Mouse (Mus musculus) midbrain, postnatal 0 days (tissue): ENCODE data around the gene Ccdc148. TPM values are rescaled to one million over a fixed set of nuclear protein-coding genes. Genes with fewer than 3 reads are reported as not detected.

Source experiments
- ATAC-seq: fragments of 200-750 bp; cut with Nextera tagmentation; 2 replicates; pipeline ENCODE4 v1.8.0; 2017; ENCODE audit warnings: moderate number of reproducible peaks, mild to moderate bottlenecking, moderate TSS enrichment, moderate library complexity; ENCODE audit not compliant: low FRiP score
- DNase-seq: peaks from one replicate; pipeline ENCODE4 v3.0.0-alpha.2; 2015; ENCODE audit warnings: low spot score
- H3K27ac ChIP-seq: fragments of 300-500 bp; sonication (generic); 2 replicates; pipeline ENCODE4 v1.5.1; 2014; ENCODE audit warnings: low read depth, mild to moderate bottlenecking, low read length, mixed read lengths
- H3K27me3 ChIP-seq: fragments of 300-500 bp; sonication (generic); 2 replicates; pipeline ENCODE4 v1.6.1; 2014; ENCODE audit warnings: low read length, control low read depth, mixed read lengths; ENCODE audit not compliant: insufficient read depth
- H3K36me3 ChIP-seq: fragments of 300-500 bp; sonication (generic); 2 replicates; pipeline ENCODE4 v1.6.1; 2014; ENCODE audit warnings: low read length, control low read depth, mixed read lengths; ENCODE audit not compliant: insufficient read depth
- H3K4me1 ChIP-seq: fragments of 300-500 bp; sonication (generic); 2 replicates; pipeline ENCODE4 v1.6.1; 2014; ENCODE audit warnings: mild to moderate bottlenecking, control low read depth, antibody characterized with exemption, low read length, mixed read lengths; ENCODE audit not compliant: insufficient read depth
- H3K4me2 ChIP-seq: fragments of 300-500 bp; sonication (generic); 2 replicates; pipeline ENCODE4 v1.6.1; 2014; ENCODE audit warnings: low read depth, mild to moderate bottlenecking, low read length, mixed read lengths; ENCODE audit not compliant: poor library complexity, severe bottlenecking
- H3K4me3 ChIP-seq: fragments of 300-500 bp; sonication (generic); 2 replicates; pipeline ENCODE4 v1.5.1; 2014; ENCODE audit warnings: low read depth, mild to moderate bottlenecking, low read length, moderate library complexity
- H3K9ac ChIP-seq: fragments of 300-500 bp; sonication (generic); replicated peaks from 2 replicates; pipeline ENCODE4 v1.6.1; 2014; ENCODE audit warnings: mild to moderate bottlenecking, low read length, moderate library complexity, mixed read lengths; ENCODE audit not compliant: poor library complexity, severe bottlenecking
- H3K9me3 ChIP-seq: fragments of 300-500 bp; sonication (generic); 2 replicates; pipeline ENCODE4 v1.6.1; 2016; ENCODE audit warnings: low read length, control low read depth
- CTCF ChIP-seq: IDR thresholded peaks from 2 replicates; pipeline ENCODE4 v1.5.1; 2016; ENCODE audit warnings: antibody characterized with exemption, mild to moderate bottlenecking
- WGBS: fragments of 180-500 bp; shearing (Covaris S2); extraction: QIAGEN DNeasy Blood & Tissue Kit; methylation state at CpG from one replicate; pipeline ENCODE4 v1.1.7; 2014; 5-methylcytosine and 5-hydroxymethylcytosine counted together
- polyA plus RNA-seq: library from polyadenylated mRNA; unstranded; fragments of >200 nt; fragmentation: Nextera tagmentation; extraction: Ambion mirVana; gene quantifications from 2 replicates; pipeline ENCODE4 v1.2.1, GENCODE M21; 2015
- total RNA-seq: library from RNA; depleted of rRNA; stranded (reverse); fragments of >200 nt; gene quantifications from 2 replicates; pipeline ENCODE4 v1.2.3, GENCODE M21; 2014

Gene Ccdc148
- total and polyA plus RNA-seq, 2 experiments from 2014 or later: 5.3 to 7.7 TPM

DNA sequence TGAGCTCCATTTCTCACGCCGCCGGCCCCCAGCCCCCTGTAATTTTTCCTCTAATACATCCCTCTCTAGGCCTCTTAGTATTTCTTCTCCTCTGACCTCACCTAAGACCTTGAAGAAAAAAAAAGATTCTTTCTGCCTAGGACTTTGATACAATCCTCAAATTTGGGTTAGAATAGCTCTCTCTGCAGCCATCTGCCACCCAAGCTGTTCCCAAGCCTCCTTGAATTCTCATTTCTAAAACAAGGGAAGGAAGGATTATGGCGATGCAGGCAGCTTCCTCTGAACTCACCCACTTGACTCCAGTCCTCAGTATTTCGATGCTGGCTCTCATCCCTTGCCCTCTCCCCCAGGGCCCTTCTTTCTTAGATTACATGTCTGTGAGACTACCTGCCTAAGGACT lies 106.1 kb downstream of the Ccdc148 start:
- Histone ChIP-seq H3K4me3 (no peak overlapping the region), H3K27me3 (no peaks in the 10 kb centered on the region), H3K9ac (no peak overlapping the region), H3K9me3 (no peaks in the 10 kb centered on the region), H3K27ac (no peak overlapping the region), H3K36me3 (no peaks in the 10 kb centered on the region), H3K4me2 (no peak overlapping the region), H3K4me1 (0 out of 2 replicates have a peak, but pooled peaks cover 3% of the 10 kb centered on the region)
- WGBS: 64% methylated on average over 5 of the region's 5 CpGs
- DNase-seq (no peak), ATAC-seq (no peak)
- no peak for TF ChIP-seq CTCF

DNA sequence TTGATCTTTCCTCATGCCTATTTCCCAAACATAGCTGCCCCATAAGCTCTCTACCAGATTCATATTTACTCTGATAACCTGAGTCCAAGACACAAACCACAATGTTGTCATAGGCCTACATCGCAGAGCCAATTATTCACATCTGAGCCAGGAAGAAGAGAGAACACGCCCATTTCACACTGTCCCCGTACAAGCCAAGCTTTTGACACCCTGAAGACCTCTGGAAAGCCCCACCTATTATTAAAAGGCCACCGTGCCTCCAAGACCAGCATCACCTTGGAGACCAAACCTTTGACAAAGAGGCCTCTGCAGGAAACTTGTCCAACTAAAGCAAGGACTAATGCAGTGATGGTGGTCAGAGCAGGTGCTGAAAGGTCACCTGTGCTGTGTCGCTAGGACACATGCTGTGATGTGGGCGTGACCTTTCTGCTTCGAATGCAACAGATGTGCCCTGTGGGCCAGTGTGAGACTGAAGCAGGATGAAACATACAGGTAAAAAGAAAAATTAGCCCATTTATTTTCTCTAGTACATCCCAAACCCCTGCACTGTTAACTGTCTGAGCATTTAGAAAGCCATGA lies 106.9 kb downstream of the Ccdc148 start:
- Histone ChIP-seq H3K4me1 (0 out of 2 replicates have a peak, but pooled peaks cover 3% of the 10 kb centered on the region), H3K27ac (no peak overlapping the region), H3K36me3 (no peaks in the 10 kb centered on the region), H3K27me3 (no peaks in the 10 kb centered on the region), H3K4me2 (no peak overlapping the region), H3K4me3 (no peak overlapping the region), H3K9me3 (no peaks in the 10 kb centered on the region), H3K9ac (no peak overlapping the region)
- DNase-seq: no peak
- no peak for TF ChIP-seq CTCF
- ATAC-seq: no peak
- 65% methylated on average over 7 of the region's 7 CpGs for WGBS

DNA sequence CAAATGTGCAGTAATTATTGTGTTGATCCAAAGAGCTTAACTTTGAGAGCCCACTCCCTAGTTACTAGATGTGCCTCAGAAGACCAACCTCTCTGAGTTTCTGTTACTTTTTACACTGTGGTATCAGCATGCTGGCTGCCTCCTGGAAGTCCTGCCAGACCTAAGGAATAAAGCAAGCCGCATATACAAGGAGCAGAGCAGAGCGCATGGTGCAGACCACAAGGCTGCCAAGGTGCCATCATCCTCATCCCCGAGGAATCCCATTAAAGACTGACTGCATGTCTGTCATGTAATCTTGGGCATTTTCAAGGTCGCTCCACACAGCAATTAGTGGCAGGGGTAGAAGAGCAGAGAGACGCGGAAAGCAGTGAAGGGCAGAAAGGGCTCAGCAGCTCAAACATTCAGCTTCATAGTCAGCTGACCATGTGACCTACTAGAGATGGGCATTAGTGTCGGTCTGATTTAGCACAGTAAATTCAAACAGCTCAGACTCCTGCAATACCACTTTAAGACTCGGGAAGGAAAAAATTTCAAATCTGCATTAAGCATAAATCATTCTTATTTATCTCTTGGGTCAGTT lies 110.1 kb downstream of the Ccdc148 start:
- ATAC-seq (peak; percentile 44; the same call in 1 of the 2 replicates), DNase-seq (no peak)
- Histone ChIP-seq H3K4me3 (no peak overlapping the region), H3K27ac (no peak overlapping the region), H3K4me2 (no peak overlapping the region), H3K4me1 (0 out of 2 replicates have a peak, but pooled peaks cover 3% of the 10 kb centered on the region), H3K36me3 (no peaks in the 10 kb centered on the region), H3K9me3 (no peaks in the 10 kb centered on the region), H3K27me3 (no peaks in the 10 kb centered on the region), H3K9ac (no peak overlapping the region)
- 43% methylated on average over 8 of the region's 8 CpGs for WGBS
- no peak for TF ChIP-seq CTCF

DNA sequence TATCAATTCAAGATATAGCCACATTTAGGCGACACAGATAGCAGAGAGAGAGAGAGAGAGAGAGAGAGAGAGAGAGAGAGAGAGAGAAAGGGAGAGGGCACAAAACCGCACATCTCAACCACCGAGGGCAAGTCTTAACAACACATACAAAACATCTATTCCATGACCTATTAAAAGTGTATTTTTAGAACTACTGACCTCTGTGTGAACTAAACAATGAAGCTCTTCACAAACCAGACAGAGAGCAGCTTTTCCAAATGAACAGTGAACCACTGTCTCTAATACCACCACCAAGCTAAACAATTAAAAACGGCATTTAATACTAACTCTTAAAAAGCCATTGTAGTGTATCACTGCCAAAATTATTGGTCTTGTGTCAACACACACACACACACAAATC lies 110.8 kb downstream of the Ccdc148 start:
- 53% methylated on average over 4 of the region's 4 CpGs for WGBS
- no peak overlapping the region for H3K27ac ChIP-seq
- no peaks in the 10 kb centered on the region for H3K36me3 ChIP-seq

DNA sequence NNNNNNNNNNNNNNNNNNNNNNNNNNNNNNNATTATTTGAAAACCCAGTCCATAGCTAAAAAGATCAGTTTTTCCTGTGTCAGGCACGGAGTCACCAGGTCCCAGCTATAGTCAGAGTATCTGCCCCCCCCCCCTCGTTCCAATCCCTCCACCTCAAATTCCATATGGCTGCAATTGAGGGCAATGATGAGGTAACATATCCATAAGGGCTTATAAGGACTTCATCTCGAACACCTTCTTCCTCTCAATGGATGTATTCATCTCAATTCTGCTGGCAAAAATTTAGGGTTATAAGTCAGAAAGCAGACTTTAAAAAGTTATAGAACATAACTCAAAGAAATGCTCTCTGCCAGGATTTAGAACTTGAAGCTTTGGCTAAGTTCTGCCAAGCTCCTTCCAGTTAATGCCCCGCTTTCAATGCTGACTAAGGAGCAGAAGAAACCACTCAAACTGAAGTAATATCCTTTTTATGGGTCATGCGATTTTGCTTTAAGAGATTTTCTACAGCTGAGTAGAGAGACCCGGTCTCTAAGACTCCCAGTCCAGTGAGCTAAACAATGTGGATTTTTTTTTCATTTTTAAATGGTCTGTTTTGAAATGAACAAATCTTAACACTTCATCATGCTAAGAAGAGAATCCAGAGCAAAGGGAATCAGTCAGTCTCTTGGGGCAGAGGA lies 111.6 kb downstream of the Ccdc148 start:
- no peak for TF ChIP-seq CTCF
- no peaks in the 10 kb centered on the region for H3K27me3 ChIP-seq
- H3K4me3 ChIP-seq: no peak overlapping the region
- H3K27ac ChIP-seq: no peak overlapping the region
- 0 out of 2 replicates have a peak, but pooled peaks cover 3% of the 10 kb centered on the region for H3K4me1 ChIP-seq
- WGBS: 64% methylated on average over 6 of the region's 6 CpGs
- H3K4me2 ChIP-seq: no peak overlapping the region
- H3K9ac ChIP-seq: no peak overlapping the region
- DNase-seq: peak; percentile 33
- H3K36me3 ChIP-seq: no peaks in the 10 kb centered on the region
- ATAC-seq: no peak
- no peaks in the 10 kb centered on the region for H3K9me3 ChIP-seq

More for the DNA sequence above, 110.8 kb downstream of the Ccdc148 start:
- Histone ChIP-seq H3K9ac (no peak overlapping the region), H3K4me1 (0 out of 2 replicates have a peak, but pooled peaks cover 3% of the 10 kb centered on the region), H3K27me3 (no peaks in the 10 kb centered on the region), H3K9me3 (no peaks in the 10 kb centered on the region), H3K4me3 (no peak overlapping the region), H3K4me2 (no peak overlapping the region)
- ATAC-seq (no peak), DNase-seq (no peak)
- TF ChIP-seq CTCF: no peak
